Mouse (Mus musculus): Measurements from ENCODE around the gene Rab33a. TPM values are rescaled to one million over a fixed set of nuclear protein-coding genes. Genes with fewer than 3 reads are reported as not detected.

Rab33a gene
- 62.3 and 80.0 TPM in 2 replicates for polyA plus RNA-seq (2021; fragmentation: Nextera tagmentation)
- long read RNA-seq, experiment 1, transcript Rab33a-201 (2 exons, 1,158 nt) = major isoform, 45 of 49 reads
- long read RNA-seq, experiment 1, partial matches to known transcripts = 0 of 49 reads
- long read RNA-seq, experiment 1, other reads (novel, unspliced or antisense) = 4 of 49 reads
- long read RNA-seq, experiment 2, transcript Rab33a-201 (2 exons, 1,158 nt) = major isoform, 86 of 91 reads
- long read RNA-seq, experiment 2, partial matches to known transcripts = 2 of 91 reads
- long read RNA-seq, experiment 2, other reads (novel, unspliced or antisense) = 3 of 91 reads

DNA sequence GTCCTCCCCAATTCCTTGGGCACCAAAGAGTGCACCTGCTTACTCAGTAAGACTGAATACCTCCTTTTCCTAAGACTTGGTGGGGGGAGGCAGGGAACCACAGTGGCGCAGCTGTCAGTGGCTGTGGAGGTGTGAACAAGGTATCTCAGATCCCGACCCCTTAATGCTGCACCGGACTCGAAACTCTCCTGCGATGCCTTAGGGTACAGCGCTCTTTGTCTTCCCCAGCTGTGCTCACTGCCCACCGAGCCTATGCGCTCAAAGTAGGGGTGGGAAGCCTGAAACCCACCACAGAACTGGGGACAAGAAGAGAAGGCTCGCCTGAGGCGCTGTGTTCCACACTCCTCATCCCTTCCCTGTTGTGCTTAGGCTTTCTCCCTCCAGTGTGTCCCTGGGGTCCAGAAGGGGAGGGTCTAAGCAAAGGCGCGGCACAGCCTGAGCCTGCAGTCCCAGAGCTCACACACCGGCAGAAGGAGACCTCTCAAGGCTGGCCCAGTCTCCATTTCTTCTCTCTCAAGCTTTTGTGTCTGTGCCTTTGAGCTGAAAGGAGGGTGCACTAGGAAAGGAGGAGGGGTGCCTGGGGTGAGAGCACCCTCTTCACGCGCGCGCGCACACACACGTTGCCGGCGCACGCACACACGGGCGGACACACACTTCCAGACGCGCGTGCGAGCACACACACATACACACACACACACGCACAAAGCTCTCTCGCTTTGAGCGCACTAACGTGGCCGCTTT, at the start of gene Rab33a:
Gene Rab33a (plus strand): TSS at position 478 of the 741 bp plus-strand sequence.

DNA sequence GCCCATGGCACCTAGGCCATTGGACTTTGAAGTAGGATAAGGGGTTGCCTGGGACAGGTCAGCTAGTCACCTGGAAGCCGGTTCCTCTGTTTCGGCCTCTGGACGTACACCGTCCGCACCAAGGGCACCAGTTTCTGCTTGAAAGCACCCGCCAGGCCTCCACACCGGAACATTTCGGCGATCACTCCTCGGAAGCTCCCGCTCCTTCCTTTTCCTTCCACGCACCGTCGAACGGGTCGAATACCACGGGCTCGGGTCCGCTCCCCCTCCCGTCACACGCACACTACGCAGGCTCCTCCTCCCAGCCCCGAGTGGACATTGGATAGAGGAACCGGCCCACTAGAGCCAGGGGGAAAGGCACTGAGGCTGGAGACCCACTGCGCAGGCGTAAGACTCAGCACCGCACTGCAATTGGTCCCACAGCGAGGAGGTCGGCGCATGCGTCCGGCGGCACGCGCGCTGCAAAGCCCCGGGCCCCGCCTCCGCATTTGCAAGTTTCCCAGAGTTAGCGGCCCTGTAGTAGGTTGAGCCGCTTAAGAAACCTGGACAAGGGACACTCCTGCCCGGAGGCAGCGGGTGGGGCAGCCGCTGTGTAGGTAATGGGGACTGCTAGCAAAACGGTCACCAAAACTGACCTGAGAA, 5.8 kb upstream of the Rab33a start, which contains the start of gene Aifm1:
Gene Aifm1 (minus strand): TSS at position 398 of the 642 bp plus-strand sequence.

Other genes starting within 250 kb of the Rab33a start
- 1.8 and 3.4 TPM in 2 replicates for gene Bcorl1, start 177.9 kb upstream of the Rab33a start, polyA plus RNA-seq (2021; fragmentation: Nextera tagmentation)
- 0.13 and 0.51 TPM in 2 replicates for gene Elf4, start 56.2 kb upstream of the Rab33a start, polyA plus RNA-seq (2021; fragmentation: Nextera tagmentation)
- 22.1 and 26.6 TPM in 2 replicates for gene Aifm1, start 5.7 kb upstream of the Rab33a start, polyA plus RNA-seq (2021; fragmentation: Nextera tagmentation)
- 2.9 and 4.2 TPM in 2 replicates for gene Zfp280c, start 75.2 kb downstream of the Rab33a start, polyA plus RNA-seq (2021; fragmentation: Nextera tagmentation)
- gene Slc25a14, start 104.1 kb downstream of the Rab33a start, polyA plus RNA-seq (2021; fragmentation: Nextera tagmentation) = 76.8 and 83.1 TPM in 2 replicates
- not detected in 2 replicates for gene Gpr119, start 155.2 kb downstream of the Rab33a start, polyA plus RNA-seq (2021; fragmentation: Nextera tagmentation)
- 13.5 and 15.4 TPM in 2 replicates for gene Rbmx2, start 175.7 kb downstream of the Rab33a start, polyA plus RNA-seq (2021; fragmentation: Nextera tagmentation)